ENCODE assay signal across 13 mouse cellular contexts in the genomic region with DNA sequence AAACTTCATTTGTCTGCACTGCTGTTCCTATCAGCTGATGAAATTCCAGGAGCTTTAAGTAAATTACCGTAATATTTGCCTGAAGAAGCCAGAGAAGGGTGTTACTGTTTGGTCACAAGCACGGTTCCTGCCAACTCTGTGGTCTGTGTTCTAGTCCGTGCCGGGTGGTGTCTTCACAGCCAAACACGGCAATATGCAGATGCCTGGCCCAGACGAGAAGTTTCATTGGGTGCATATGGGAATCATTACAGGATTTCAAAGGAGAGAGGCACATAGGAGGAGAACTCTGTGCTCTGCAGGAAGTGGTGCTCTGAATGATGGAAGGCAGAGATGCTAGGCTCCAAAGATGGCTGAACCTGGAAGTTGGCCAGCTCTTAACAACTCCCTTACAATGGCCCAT.
"Had no signal": no experiment of that assay in that cellular context is flagged by ENCODE, and none has a peak within 500 bp of the region (broad histone marks: within the 10 kb centered on the region; RNA-seq: fewer than 3 reads in every experiment).

No protein-coding gene starts in this region.

- H3K27me3 ChIP-seq: liver, embryonic 13.5 days; lung, embryonic 15.5 days; midbrain, embryonic 13.5 days; neural tube, embryonic 15.5 days had no signal

- H3K36me3 ChIP-seq: liver, embryonic 13.5 days; lung, embryonic 15.5 days; midbrain, embryonic 13.5 days; neural tube, embryonic 15.5 days had no signal

- H3K9me3 ChIP-seq: liver, embryonic 13.5 days; lung, embryonic 15.5 days; midbrain, embryonic 13.5 days; neural tube, embryonic 15.5 days had no signal

- DNase-seq: kidney, postnatal 10 days; kidney, postnatal 4 days; liver; liver, embryonic 13.5 days; liver, postnatal 0 days; lung, postnatal 14 days; thymus, adult 18-20 months; thymus, postnatal 14 days had no signal

- H3K4me3 ChIP-seq: layer of hippocampus, adult 2 months; liver, embryonic 13.5 days; lung, embryonic 15.5 days; midbrain, embryonic 13.5 days; myocyte; neural tube, embryonic 15.5 days had no signal

- H3K4me1 ChIP-seq: liver, embryonic 13.5 days; lung, embryonic 15.5 days; midbrain, embryonic 13.5 days; neural tube, embryonic 15.5 days had no signal

- H3K27ac ChIP-seq: layer of hippocampus, adult 2 months; liver, embryonic 13.5 days; lung, embryonic 15.5 days; midbrain, embryonic 13.5 days; neural tube, embryonic 15.5 days had no signal
